Mouse (Mus musculus) C2C12 (cell line): ENCODE measurements around the gene Fbxl12. TPM values are rescaled to one million over a fixed set of nuclear protein-coding genes. Genes with fewer than 3 reads are reported as not detected.
A peak's percentile ranks its signal among the peaks of the same experiment; 100 is the strongest.

Experiments
- H3K27me3 ChIP-seq: one replicate; pipeline ENCODE4 v1.6.1; 2011; ENCODE audit not compliant: control insufficient read depth, insufficient read depth, insufficient read length
- H3K36me3 ChIP-seq: one replicate; pipeline ENCODE4 v1.6.1; 2011; ENCODE audit not compliant: control insufficient read depth, insufficient read depth
- H3K4me3 ChIP-seq: one replicate; pipeline ENCODE4 v1.5.1; 2011; ENCODE audit warnings: mild to moderate bottlenecking, control low read depth; ENCODE audit not compliant: poor library complexity, insufficient read depth, severe bottlenecking
- H3K79me2 ChIP-seq: one replicate; pipeline ENCODE4 v1.6.1; 2011; ENCODE audit not compliant: control insufficient read depth, insufficient read depth
- H3K79me3 ChIP-seq: one replicate; pipeline ENCODE4 v1.6.1; 2011; ENCODE audit warnings: low read depth, control low read depth
- H3ac ChIP-seq: one replicate; pipeline ENCODE3; 2011; ENCODE audit warnings: low read depth; ENCODE audit not compliant: control insufficient read depth, insufficient read length
- CEBPB ChIP-seq: IDR thresholded peaks from one replicate; pipeline ENCODE4 v1.6.1; 2011; ENCODE audit warnings: low read depth, mild to moderate bottlenecking, control low read depth, moderate library complexity
- CTCF ChIP-seq: IDR thresholded peaks from one replicate; pipeline ENCODE4 v1.5.1; 2011; ENCODE audit not compliant: control insufficient read depth, insufficient read depth, insufficient read length
- FOSL1 ChIP-seq: IDR thresholded peaks from one replicate; pipeline ENCODE4 v1.8.0; 2011; ENCODE audit warnings: mild to moderate bottlenecking, low read length; ENCODE audit not compliant: poor library complexity, insufficient read depth, severe bottlenecking
- MAX ChIP-seq: IDR thresholded peaks from one replicate; pipeline ENCODE4 v1.6.1; 2011; ENCODE audit warnings: mild to moderate bottlenecking, control low read depth
- MYOD1 ChIP-seq: IDR thresholded peaks from one replicate; pipeline ENCODE4 v1.6.1; 2011; ENCODE audit warnings: low read depth; ENCODE audit not compliant: control insufficient read depth, insufficient read length
- MYOG ChIP-seq: IDR thresholded peaks from one replicate; pipeline ENCODE4 v1.6.1; 2011; ENCODE audit not compliant: control insufficient read depth, insufficient read length; ENCODE audit errors: extremely low read depth
- USF1 ChIP-seq: IDR thresholded peaks from one replicate; pipeline ENCODE4 v1.6.1; 2011; ENCODE audit warnings: low read depth, mild to moderate bottlenecking, control low read depth, moderate library complexity
- polyA plus RNA-seq: library from polyadenylated mRNA; unstranded; fragments of >200 nt; fragmentation: generic; extraction: Trizol; gene quantifications from one replicate; pipeline ENCODE4 v1.2.1, GENCODE M21; 2012; ENCODE audit warnings: missing spikeins

The Fbxl12 gene
- polyA plus RNA-seq, 1 experiment, result 7.9 TPM

GRCm38 (mm10) chr9:20616685-20617084, 27.9 kb downstream of the Fbxl12 start:
- no peak for TF ChIP-seq USF1
- no peak for TF ChIP-seq CTCF
- no peak for TF ChIP-seq MAX
- no peak for TF ChIP-seq FOSL1
- no peak for TF ChIP-seq CEBPB
- TF ChIP-seq MYOG, result no peak
- TF ChIP-seq MYOD1, result no peak
- Histone ChIP-seq H3K4me3 (no peak overlapping the region), H3K79me3 (no peaks in the 10 kb centered on the region), H3K36me3 (no peaks in the 10 kb centered on the region), H3K79me2 (no peaks in the 10 kb centered on the region), H3ac (no peak overlapping the region), H3K27me3 (no peaks in the 10 kb centered on the region)

GRCm38 (mm10) chr9:20611976-20612375, 32.6 kb downstream of the Fbxl12 start:
- TF ChIP-seq FOSL1 (no peak), MAX (no peak), CTCF (no peak), CEBPB (no peak), MYOD1 (no peak), MYOG (no peak), USF1 (no peak)
- Histone ChIP-seq H3ac (no peak overlapping the region), H3K79me2 (no peaks in the 10 kb centered on the region), H3K79me3 (no peaks in the 10 kb centered on the region), H3K27me3 (no peaks in the 10 kb centered on the region), H3K36me3 (no peaks in the 10 kb centered on the region), H3K4me3 (no peak overlapping the region)

GRCm38 (mm10) chr9:20609831-20610464, 34.6 kb downstream of the Fbxl12 start:
- Histone ChIP-seq H3K79me2 (no peaks in the 10 kb centered on the region), H3K27me3 (no peaks in the 10 kb centered on the region), H3K36me3 (no peaks in the 10 kb centered on the region), H3ac (no peak overlapping the region), H3K79me3 (no peaks in the 10 kb centered on the region), H3K4me3 (no peak overlapping the region)
- no peak for TF ChIP-seq CEBPB

- Histone ChIP-seq H3K36me3 (no peaks in the 10 kb centered on the region), H3K4me3 (peak overlapping the region; percentile 47), H3K27me3 (no peaks in the 10 kb centered on the region), H3K79me2 (no peaks in the 10 kb centered on the region), H3K79me3 (no peaks in the 10 kb centered on the region), H3ac (peak overlapping the region; percentile 73)
- TF ChIP-seq MYOD1 (no peak), USF1 (no peak), CEBPB (no peak), CTCF (no peak), FOSL1 (no peak), MYOG (no peak), MAX (no peak)
Measured at GRCm38 (mm10) chr9:20607100-20607974, 37.2 kb downstream of the Fbxl12 start.

- H3K79me2 ChIP-seq, result no peaks in the 10 kb centered on the region
- no peak overlapping the region for H3ac ChIP-seq
- no peaks in the 10 kb centered on the region for H3K36me3 ChIP-seq
- no peaks in the 10 kb centered on the region for H3K79me3 ChIP-seq
- H3K27me3 ChIP-seq, result no peaks in the 10 kb centered on the region
- TF ChIP-seq MAX (no peak), MYOD1 (no peak), MYOG (no peak), CEBPB (no peak), FOSL1 (no peak), CTCF (no peak), USF1 (no peak)
- H3K4me3 ChIP-seq, result no peak overlapping the region
Measured at GRCm38 (mm10) chr9:20606269-20606668, 38.3 kb downstream of the Fbxl12 start.

- no peak for TF ChIP-seq MYOG
- TF ChIP-seq CTCF, result no peak
- TF ChIP-seq FOSL1, result no peak
- no peak for TF ChIP-seq MYOD1
- no peak for TF ChIP-seq CEBPB
- TF ChIP-seq MAX, result no peak
Measured at GRCm38 (mm10) chr9:20601270-20601669, 43.3 kb downstream of the Fbxl12 start.

More at GRCm38 (mm10) chr9:20601270-20601669, 43.3 kb downstream of the Fbxl12 start:
- no peaks in the 10 kb centered on the region for H3K27me3 ChIP-seq
- H3K79me2 ChIP-seq, result no peaks in the 10 kb centered on the region
- no peak overlapping the region for H3K4me3 ChIP-seq
- no peaks in the 10 kb centered on the region for H3K36me3 ChIP-seq
- no peak overlapping the region for H3ac ChIP-seq
- no peaks in the 10 kb centered on the region for H3K79me3 ChIP-seq
